Mouse (Mus musculus): ENCODE data around the gene Snx30. TPM values are rescaled to one million over a fixed set of nuclear protein-coding genes. Genes with fewer than 3 reads are reported as not detected.

The Snx30 gene
- total RNA-seq, 2 experiments from 2014 or later: 13.2 to 14.0 TPM

DNA sequence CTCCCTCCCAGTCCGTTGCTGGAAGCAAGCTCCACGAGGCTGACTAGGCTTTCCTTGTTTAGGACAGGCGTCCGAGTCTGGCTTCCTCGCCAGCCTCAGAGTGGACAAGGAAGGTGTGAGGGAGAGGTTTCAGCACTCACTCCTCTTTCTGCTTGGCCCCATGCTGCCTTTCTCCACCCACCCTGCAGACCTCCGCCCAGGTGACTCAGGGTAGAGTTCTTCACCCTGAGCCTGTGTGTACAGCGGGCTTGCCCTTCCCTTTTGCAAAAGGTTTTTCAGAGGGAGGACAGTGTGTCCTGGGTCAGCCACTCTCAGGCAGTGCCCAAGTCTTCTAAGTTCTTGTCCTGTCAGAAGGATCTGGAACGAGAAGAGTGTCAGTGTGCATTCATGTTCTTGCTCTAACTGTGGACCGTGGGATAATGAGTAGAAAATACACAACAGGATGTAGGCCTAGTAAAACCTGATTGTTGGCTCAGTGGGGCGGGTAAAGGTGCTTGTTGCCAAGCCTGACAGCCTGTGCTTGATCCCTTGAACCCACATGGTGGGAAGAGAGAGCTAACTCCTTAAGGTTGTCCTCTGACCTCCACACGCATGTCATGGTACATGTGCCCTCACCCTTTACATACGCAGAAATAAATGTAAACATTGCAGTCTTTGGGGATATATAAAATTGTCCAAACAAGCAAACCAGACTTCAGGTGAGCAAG is 92.3 kb downstream of the Snx30 start:
- DNase-seq (ENCODE audit: low spot score in 2 of 2): no peak

DNA sequence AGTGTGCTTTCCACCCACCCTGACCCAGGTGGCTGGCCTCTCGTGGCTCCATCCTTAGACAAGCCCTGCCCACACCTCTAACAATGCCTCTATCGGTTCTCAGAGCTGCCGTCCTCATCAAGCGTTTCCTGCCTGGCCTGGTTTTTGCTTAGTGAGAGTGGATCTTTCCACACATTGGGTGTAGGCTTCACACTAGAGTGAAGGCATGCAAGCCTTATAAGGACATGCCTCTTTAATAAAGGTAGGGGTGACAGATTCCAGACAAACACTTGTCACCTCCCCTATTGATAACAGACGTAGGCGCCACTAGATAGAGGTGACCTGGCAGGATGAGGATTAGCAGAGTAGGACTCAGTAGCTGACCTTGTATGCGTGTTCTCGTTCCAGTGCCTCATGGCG is 92.9 kb downstream of the Snx30 start:
- no peak for DNase-seq (ENCODE audit: low spot score in 2 of 2)

DNA sequence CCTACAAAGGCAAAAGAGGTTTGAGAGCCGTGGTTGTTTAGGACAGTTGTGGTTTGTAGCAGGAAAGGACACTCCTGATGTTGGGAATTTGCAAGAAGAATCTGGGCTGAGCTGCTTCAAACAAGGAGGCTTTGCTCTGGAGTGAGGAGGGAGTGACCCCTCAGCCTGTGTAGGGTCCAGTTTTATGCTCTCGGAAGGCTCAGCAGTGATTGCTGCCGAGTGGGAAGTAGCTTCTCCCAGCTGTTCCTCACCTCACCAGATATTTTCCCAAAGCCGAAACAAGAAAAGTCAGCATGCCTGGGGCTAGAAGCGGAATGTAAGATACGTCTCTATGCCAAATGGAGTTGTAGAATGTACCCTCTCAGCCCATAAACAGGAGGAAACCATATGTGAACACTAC is 96.2 kb downstream of the Snx30 start:
- DNase-seq (ENCODE audit: low spot score in 2 of 2): no peak

GRCm38 (mm10) chr4:59902547-59902946 is 96.9 kb downstream of the Snx30 start:
- DNase-seq (ENCODE audit: low spot score in 2 of 2): no peak

GRCm38 (mm10) chr4:59907092-59907491 is 101.5 kb downstream of the Snx30 start:
- no peak for DNase-seq (ENCODE audit: low spot score in 2 of 2)

DNA sequence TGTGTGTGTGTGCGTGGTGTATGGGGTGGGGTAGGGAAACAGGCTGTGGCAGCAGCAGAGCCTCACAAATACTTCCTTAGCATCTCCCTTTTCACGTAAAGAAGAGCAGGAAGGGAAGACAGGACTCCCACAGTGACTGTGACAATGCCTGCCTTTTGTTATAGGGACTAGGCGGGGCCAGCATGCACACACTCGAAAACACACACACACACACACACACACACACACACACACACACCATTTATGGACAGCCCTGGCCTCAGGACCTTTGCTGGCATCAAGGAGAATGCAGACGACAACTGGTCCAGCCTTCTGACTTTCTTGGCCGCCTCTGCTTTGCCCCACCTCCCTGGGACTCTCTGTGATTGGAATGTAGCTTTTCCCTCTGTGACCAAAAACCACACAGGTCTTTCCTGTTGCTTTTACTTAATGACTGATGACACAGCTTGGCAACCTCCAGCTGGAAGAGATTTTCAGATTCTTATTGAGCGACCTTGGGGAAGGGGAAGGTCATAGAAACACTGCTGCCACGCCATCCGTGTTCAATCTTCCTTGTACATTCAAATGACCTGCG is 102.1 kb downstream of the Snx30 start:
- no peak for DNase-seq (ENCODE audit: low spot score in 2 of 2)

GRCm38 (mm10) chr4:59908785-59909184 is 103.1 kb downstream of the Snx30 start:
- no peak for DNase-seq (ENCODE audit: low spot score in 2 of 2)

- DNase-seq (ENCODE audit: low spot score in 2 of 2): no peak
Observed at GRCm38 (mm10) chr4:59914608-59915403, 109.2 kb downstream of the Snx30 start, which contains the start of gene Slc46a2. Gene Slc46a2, minus strand, starts transcription at chr4:59915056.

DNA sequence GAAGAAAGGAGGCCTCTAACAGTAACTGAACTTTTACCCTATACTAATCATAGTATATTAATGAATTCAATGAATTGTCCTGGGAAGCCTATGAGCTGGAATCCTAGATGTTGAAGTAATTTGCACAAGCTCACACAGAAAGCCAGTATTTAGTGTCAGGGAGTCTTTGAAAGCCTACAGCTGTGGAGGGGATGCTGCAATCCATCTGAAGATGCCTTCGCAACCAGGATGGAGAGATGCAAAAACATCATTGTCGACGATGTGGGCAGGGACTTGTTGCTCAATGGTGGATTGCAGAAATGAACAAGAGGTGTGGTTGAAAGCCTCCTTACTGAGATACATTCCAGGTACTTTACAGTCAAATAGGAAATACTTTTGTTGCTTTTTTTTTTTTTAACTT is 112.3 kb downstream of the Snx30 start:
- DNase-seq (ENCODE audit: low spot score in 2 of 2): no peak

GRCm38 (mm10) chr4:59925082-59925481 is 119.4 kb downstream of the Snx30 start:
- DNase-seq (ENCODE audit: low spot score in 2 of 2): no peak

- no peak for DNase-seq (ENCODE audit: low spot score in 2 of 2)
Observed at GRCm38 (mm10) chr4:59927666-59928065, 122.0 kb downstream of the Snx30 start.

GRCm38 (mm10) chr4:59928347-59928746 is 122.7 kb downstream of the Snx30 start:
- peak in 1 of 2 experiments; percentile 34 for DNase-seq (ENCODE audit: low spot score in 2 of 2)

DNA sequence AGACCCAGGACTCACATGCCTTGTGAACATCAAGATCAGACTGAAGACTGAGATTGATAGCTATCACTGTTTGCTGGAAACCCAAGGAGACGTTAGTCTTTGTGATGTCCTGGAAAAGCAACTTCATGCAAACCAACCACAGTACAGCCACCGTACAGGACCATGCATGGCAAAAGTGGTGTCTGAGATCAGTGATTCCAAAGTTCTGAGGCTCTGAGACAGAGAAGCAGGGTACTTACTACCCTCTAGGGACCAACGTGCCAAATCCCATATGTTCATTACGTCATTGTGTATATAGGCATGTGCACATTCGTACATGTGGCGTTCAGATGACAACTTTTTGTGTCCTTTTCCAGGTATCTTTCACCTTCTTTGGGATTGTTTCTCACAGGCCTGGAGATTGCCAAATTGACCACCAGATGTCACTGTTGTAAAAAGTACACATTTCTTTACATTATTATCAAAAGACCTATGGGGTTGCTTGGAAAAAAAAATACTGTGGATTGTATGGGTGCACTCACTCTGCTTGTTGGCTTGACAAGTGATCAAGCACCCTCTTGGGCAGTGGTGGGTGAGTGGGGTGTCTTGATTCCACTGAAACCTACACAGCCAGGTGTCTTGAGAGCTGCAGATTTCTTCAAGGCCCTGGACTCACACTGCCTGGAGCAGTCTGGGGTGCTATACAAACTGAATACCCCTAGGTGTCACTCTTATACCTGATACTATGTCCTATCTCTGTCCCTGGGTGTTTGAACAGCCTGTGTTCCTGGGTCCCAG is 127.1 kb downstream of the Snx30 start:
- no peak for DNase-seq (ENCODE audit: low spot score in 2 of 2)

DNA sequence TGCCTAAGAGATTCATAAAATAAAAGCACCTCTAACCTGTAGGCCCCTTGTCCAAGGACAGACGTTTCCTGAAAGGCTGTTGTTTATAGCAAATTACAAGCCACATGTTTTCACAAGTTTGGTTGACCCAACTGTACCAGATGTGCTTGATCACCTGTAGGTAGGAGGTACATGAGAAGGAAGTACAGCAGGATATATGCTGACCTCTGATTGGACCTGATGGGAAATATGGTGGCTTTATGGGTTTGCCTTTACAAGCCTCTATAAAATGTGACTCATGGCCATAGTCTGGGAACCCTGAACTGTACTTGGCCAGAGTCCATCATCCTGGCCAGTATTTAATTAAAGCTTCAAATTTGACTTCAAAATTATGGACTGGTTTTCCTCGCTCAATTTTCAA is 131.9 kb downstream of the Snx30 start:
- DNase-seq (ENCODE audit: low spot score in 2 of 2): no peak

Other genes with a start within 250 kb of the Snx30 start
- 10 to 100 TPM; 64.9 to 67.0 TPM for gene Hsdl2, start 224.3 kb upstream of the Snx30 start, total RNA-seq (2021)
- gene E130308A19Rik, start 179.6 kb upstream of the Snx30 start, total RNA-seq (2021): 10 to 100 TPM; 27.4 to 32.9 TPM
- 10 to 100 TPM; 21.8 to 24.1 TPM for gene Inip, start 4.3 kb upstream of the Snx30 start, total RNA-seq (2021)
- not detected for gene Slc46a2, start 109.2 kb downstream of the Snx30 start, total RNA-seq (2021)
- gene Mup4, start 154.9 kb downstream of the Snx30 start, total RNA-seq (2021): not detected
- gene Mup6, start 158.5 kb downstream of the Snx30 start, total RNA-seq (2021): not detected

Data from adrenal gland, postnatal 4 days (tissue).